Mouse (Mus musculus) hindbrain, embryonic 14.5 days (tissue): Measurements from ENCODE around the gene Tia1. TPM values are rescaled to one million over a fixed set of nuclear protein-coding genes. Genes with fewer than 3 reads are reported as not detected.

Source experiments
- ATAC-seq: fragments of 200-750 bp; cut with Nextera tagmentation; 2 replicates; pipeline ENCODE4 v1.8.0; 2017; ENCODE audit warnings: moderate number of reproducible peaks, mild to moderate bottlenecking, moderate TSS enrichment, moderate library complexity; ENCODE audit not compliant: low FRiP score
- DNase-seq: peaks from one replicate; pipeline ENCODE4 v3.0.0-alpha.2; 2015; ENCODE audit warnings: low spot score
- H3K27ac ChIP-seq: fragments of 300-500 bp; sonication (generic); 2 replicates; pipeline ENCODE4 v1.5.1; 2014; ENCODE audit warnings: mild to moderate bottlenecking, moderate library complexity
- H3K27me3 ChIP-seq: fragments of 300-500 bp; sonication (generic); 2 replicates; pipeline ENCODE4 v1.6.1; 2014; ENCODE audit warnings: mild to moderate bottlenecking, low read length, mixed read lengths; ENCODE audit not compliant: control insufficient read depth, insufficient read depth
- H3K36me3 ChIP-seq: fragments of 300-500 bp; sonication (generic); replicated peaks from 2 replicates; pipeline ENCODE4 v1.6.1; 2014; ENCODE audit not compliant: control insufficient read depth, insufficient read depth
- H3K4me1 ChIP-seq: fragments of 300-500 bp; sonication (generic); replicated peaks from 2 replicates; pipeline ENCODE4 v1.6.1; 2014; ENCODE audit warnings: antibody characterized with exemption, low read length, mixed read lengths; ENCODE audit not compliant: control insufficient read depth, insufficient read depth
- H3K4me2 ChIP-seq: fragments of 300-500 bp; sonication (generic); replicated peaks from 2 replicates; pipeline ENCODE4 v1.6.1; 2014; ENCODE audit warnings: mild to moderate bottlenecking, moderate library complexity
- H3K4me3 ChIP-seq: fragments of 300-500 bp; sonication (generic); replicated peaks from 2 replicates; pipeline ENCODE4 v1.5.1; 2014; ENCODE audit warnings: mild to moderate bottlenecking, low read length
- H3K9ac ChIP-seq: fragments of 300-500 bp; sonication (generic); 2 replicates; pipeline ENCODE4 v1.6.1; 2014
- H3K9me3 ChIP-seq: fragments of 300-500 bp; sonication (generic); 2 replicates; pipeline ENCODE4 v1.6.1; 2016; ENCODE audit warnings: low read length; ENCODE audit not compliant: control insufficient read depth
- WGBS: fragments of 180-500 bp; shearing (Covaris S2); extraction: QIAGEN DNeasy Blood & Tissue Kit; methylation state at CpG from one replicate; pipeline ENCODE4 v1.1.7; 2014; 5-methylcytosine and 5-hydroxymethylcytosine counted together
- polyA plus RNA-seq: library from polyadenylated mRNA; unstranded; fragments of >200 nt; fragmentation: Nextera tagmentation; extraction: Ambion mirVana; gene quantifications from 2 replicates; pipeline ENCODE4 v1.2.1, GENCODE M21; 2014

The Tia1 gene
- polyA plus RNA-seq = 267 and 306 TPM in 2 replicates

GRCm38 (mm10) chr6:86404100-86404861, at the start of gene Tia1:
Gene Tia1, plus strand, starts transcription at chr6:86404219.
- H3K9ac ChIP-seq = peak within 1 kb of the TSS; percentile 100
- ATAC-seq (peak; percentile 97), DNase-seq (peak; percentile 97)
- no peaks in the 10 kb centered on the region for H3K9me3 ChIP-seq
- H3K4me1 ChIP-seq = peaks cover 19% of the 10 kb centered on the region
- under 1% methylated on average over 60 of the region's 62 CpGs for WGBS
- peaks cover 22% of the 10 kb centered on the region for H3K36me3 ChIP-seq
- peak within 1 kb of the TSS; percentile 81 for H3K4me2 ChIP-seq
- peak within 1 kb of the TSS; percentile 88 for H3K4me3 ChIP-seq
- H3K27me3 ChIP-seq = no peaks in the 10 kb centered on the region
- peak within 1 kb of the TSS; percentile 100 for H3K27ac ChIP-seq

- Histone ChIP-seq H3K4me3 (no peak overlapping the region), H3K27me3 (no peaks in the 10 kb centered on the region), H3K4me2 (no peak overlapping the region), H3K9me3 (no peaks in the 10 kb centered on the region), H3K27ac (no peak overlapping the region), H3K9ac (no peak overlapping the region), H3K4me1 (no peaks in the 10 kb centered on the region), H3K36me3 (no peaks in the 10 kb centered on the region)
- 60% methylated on average over 3 of the region's 3 CpGs for WGBS
- ATAC-seq (no peak), DNase-seq (no peak)
These were observed 49.1 kb upstream of the Tia1 start for GRCm38 (mm10) chr6:86354948-86355347.

- Histone ChIP-seq H3K27me3 (no peaks in the 10 kb centered on the region), H3K4me3 (no peak overlapping the region), H3K27ac (no peak overlapping the region), H3K9me3 (no peaks in the 10 kb centered on the region), H3K4me2 (no peak overlapping the region), H3K9ac (no peak overlapping the region), H3K36me3 (no peaks in the 10 kb centered on the region), H3K4me1 (no peaks in the 10 kb centered on the region)
- no peak for DNase-seq
- ATAC-seq = no peak
- 85% methylated on average over 9 of the region's 9 CpGs for WGBS
These were observed 47.1 kb upstream of the Tia1 start for GRCm38 (mm10) chr6:86356956-86357355.

GRCm38 (mm10) chr6:86360691-86361090, 43.3 kb upstream of the Tia1 start:
- Histone ChIP-seq H3K27ac (no peak overlapping the region), H3K9me3 (no peaks in the 10 kb centered on the region), H3K4me1 (0 out of 2 replicates have a peak, but pooled peaks cover 5% of the 10 kb centered on the region), H3K36me3 (no peaks in the 10 kb centered on the region), H3K9ac (no peak overlapping the region), H3K4me3 (no peak overlapping the region), H3K4me2 (no peak overlapping the region), H3K27me3 (no peaks in the 10 kb centered on the region)
- WGBS = 80% methylated on average over 7 of the region's 7 CpGs
- no peak for ATAC-seq
- no peak for DNase-seq

- 95% methylated on average over 7 of the region's 7 CpGs for WGBS
- no peak for ATAC-seq
- H3K4me3 ChIP-seq = no peak overlapping the region
These were observed 42.6 kb upstream of the Tia1 start for GRCm38 (mm10) chr6:86361373-86361772.

GRCm38 (mm10) chr6:86364442-86365141, 39.4 kb upstream of the Tia1 start:
- 2% methylated on average over 17 of the region's 17 CpGs for WGBS
- Histone ChIP-seq H3K4me1 (peaks cover 17% of the 10 kb centered on the region; the same call in 1 of the 2 replicates), H3K36me3 (peaks cover 21% of the 10 kb centered on the region), H3K4me2 (peak overlapping the region; percentile 80), H3K9ac (peak overlapping the region; percentile 74), H3K9me3 (no peaks in the 10 kb centered on the region), H3K4me3 (peak overlapping the region; percentile 72), H3K27ac (peak overlapping the region; percentile 89), H3K27me3 (no peaks in the 10 kb centered on the region)
- peak; percentile 91 for DNase-seq
- ATAC-seq = peak; percentile 44; the same call in 1 of the 2 replicates

More at GRCm38 (mm10) chr6:86361373-86361772, 42.6 kb upstream of the Tia1 start:
- Histone ChIP-seq H3K9me3 (no peaks in the 10 kb centered on the region), H3K27ac (no peak overlapping the region), H3K9ac (no peak overlapping the region), H3K4me1 (peaks cover 9% of the 10 kb centered on the region; the same call in 1 of the 2 replicates), H3K4me2 (no peak overlapping the region), H3K27me3 (no peaks in the 10 kb centered on the region), H3K36me3 (no peaks in the 10 kb centered on the region)
- no peak for DNase-seq

- peak within 1 kb of the TSS; percentile 72 for H3K4me3 ChIP-seq
- no peaks in the 10 kb centered on the region for H3K27me3 ChIP-seq
- H3K9ac ChIP-seq = peak within 1 kb of the TSS; percentile 74
- peak; percentile 97 for DNase-seq
- H3K4me2 ChIP-seq = peak within 1 kb of the TSS; percentile 80
- H3K36me3 ChIP-seq = peaks cover 23% of the 10 kb centered on the region
- peak within 1 kb of the TSS; percentile 84 for H3K27ac ChIP-seq
- peak; percentile 95 for ATAC-seq
- under 1% methylated on average over 75 of the region's 76 CpGs for WGBS
- H3K9me3 ChIP-seq = no peaks in the 10 kb centered on the region
- peaks cover 20% of the 10 kb centered on the region for H3K4me1 ChIP-seq
These were observed 38.5 kb upstream of the Tia1 start, which contains the start of gene Fam136a for GRCm38 (mm10) chr6:86365371-86366124. Gene Fam136a, plus strand, starts transcription at chr6:86365646.

- ATAC-seq (peak; percentile 2; the same call in 1 of the 2 replicates), DNase-seq (no peak)
- Histone ChIP-seq H3K4me3 (peak overlapping the region; percentile 72), H3K27ac (peak overlapping the region; percentile 84), H3K9me3 (no peaks in the 10 kb centered on the region), H3K36me3 (peaks cover 23% of the 10 kb centered on the region), H3K9ac (peak overlapping the region; percentile 74), H3K27me3 (no peaks in the 10 kb centered on the region), H3K4me2 (peak overlapping the region; percentile 80), H3K4me1 (peaks cover 26% of the 10 kb centered on the region)
- 40% methylated on average over 25 of the region's 25 CpGs for WGBS
These were observed 37.7 kb upstream of the Tia1 start for GRCm38 (mm10) chr6:86366125-86366852.
